Mouse (Mus musculus) layer of hippocampus, adult 18-20 months (tissue): ENCODE measurements around the gene Chd6. TPM values are rescaled to one million over a fixed set of nuclear protein-coding genes. Genes with fewer than 3 reads are reported as not detected.
A peak's percentile ranks its signal among the peaks of the same experiment; 100 is the strongest.
"Not testable (repeated sequence)": the region's sequence is repeated elsewhere in the genome, so short reads cannot be mapped to it uniquely, and the experiment has no call there.

Experiments used
- DNase-seq, 2 experiments: peaks; one replicate each; pipeline ENCODE4 v3.0.0; 2022; ENCODE audit warnings: low spot score in 2 of 2
- total RNA-seq, 2 experiments: library from RNA; stranded (reverse); gene quantifications; 2 replicates each; pipeline ENCODE4 v1.2.3; 2021

The Chd6 gene
- total RNA-seq, 2 experiments from 2014 or later, result 56.1 to 61.2 TPM

- no peak for DNase-seq
Measured at GRCm38 (mm10) chr2:160990339-160991070, 118.4 kb downstream of the Chd6 start.

- DNase-seq, result no peak
Measured at GRCm38 (mm10) chr2:160987503-160987902, 121.4 kb downstream of the Chd6 start.

GRCm38 (mm10) chr2:160982636-160983035 is 126.2 kb downstream of the Chd6 start:
- peak in 1 of 2 experiments; percentile 21 for DNase-seq

GRCm38 (mm10) chr2:160981791-160982190 is 127.1 kb downstream of the Chd6 start:
- DNase-seq, result no peak

GRCm38 (mm10) chr2:160978651-160979050 is 130.2 kb downstream of the Chd6 start:
- DNase-seq, result no peak

GRCm38 (mm10) chr2:160977248-160977647 is 131.6 kb downstream of the Chd6 start:
- DNase-seq, result no peak

- no peak for DNase-seq
Measured at GRCm38 (mm10) chr2:160973648-160974215, 135.1 kb downstream of the Chd6 start.

- DNase-seq, result no peak
Measured at GRCm38 (mm10) chr2:160972103-160972792, 136.6 kb downstream of the Chd6 start.

- no peak for DNase-seq
Measured at GRCm38 (mm10) chr2:160962149-160962548, 146.7 kb downstream of the Chd6 start.

- DNase-seq, result no peak
Measured at GRCm38 (mm10) chr2:160960956-160961646, 147.8 kb downstream of the Chd6 start.

GRCm38 (mm10) chr2:160959901-160960300 is 149.0 kb downstream of the Chd6 start:
- DNase-seq, result no peak

- no peak for DNase-seq
Measured at GRCm38 (mm10) chr2:160958737-160959136, 150.1 kb downstream of the Chd6 start.

GRCm38 (mm10) chr2:160957801-160958200 is 151.1 kb downstream of the Chd6 start:
- not testable (repeated sequence) for DNase-seq

GRCm38 (mm10) chr2:160957307-160957706 is 151.6 kb downstream of the Chd6 start:
- DNase-seq, result not testable (repeated sequence)

- DNase-seq, result peak in 1 of 2 experiments; percentile 42
Measured at GRCm38 (mm10) chr2:160955331-160955730, 153.5 kb downstream of the Chd6 start.

- DNase-seq, result no peak
Measured at GRCm38 (mm10) chr2:160954541-160954940, 154.3 kb downstream of the Chd6 start.

- no peak for DNase-seq
Measured at GRCm38 (mm10) chr2:160953131-160953873, 155.6 kb downstream of the Chd6 start.

- peak in 1 of 2 experiments; percentile 34 for DNase-seq
Measured at GRCm38 (mm10) chr2:160951595-160951994, 157.3 kb downstream of the Chd6 start.

GRCm38 (mm10) chr2:160942443-160942842 is 166.4 kb downstream of the Chd6 start:
- no peak for DNase-seq

GRCm38 (mm10) chr2:160940930-160941709 is 167.8 kb downstream of the Chd6 start:
- DNase-seq, result no peak
